Mouse (Mus musculus): Measurements from ENCODE around the gene Marveld2. TPM values are rescaled to one million over a fixed set of nuclear protein-coding genes. Genes with fewer than 3 reads are reported as not detected.

Gene Marveld2
- polyA plus RNA-seq, 1 experiment: 0.07 TPM

DNA sequence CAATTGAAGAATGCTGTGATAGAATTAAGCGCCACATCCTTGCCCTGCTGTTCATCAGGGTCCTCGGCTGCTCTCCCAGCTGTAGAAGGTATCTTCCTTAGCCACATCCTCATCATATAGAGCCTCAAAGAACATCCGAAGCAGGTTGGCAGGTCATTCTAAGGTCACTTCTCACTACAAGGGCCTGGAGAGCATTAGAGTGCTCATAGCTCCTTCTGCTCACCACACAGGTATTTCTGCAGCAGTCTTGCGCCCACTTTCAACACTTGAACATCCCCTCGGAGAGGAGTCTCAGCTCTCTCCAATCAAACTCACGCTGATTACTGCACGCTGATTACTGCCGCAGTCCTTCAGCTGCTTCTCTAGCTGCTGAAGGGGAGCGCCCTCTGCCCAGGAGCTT, 57.3 kb downstream of the Marveld2 start:
- H3K4me2 ChIP-seq (ENCODE audit: low read depth): no peak overlapping the region
- no peaks in the 10 kb centered on the region for H3K36me3 ChIP-seq (ENCODE audit: control insufficient read depth, insufficient read depth)
- no peak overlapping the region for H3ac ChIP-seq (ENCODE audit: control insufficient read depth, insufficient read length)
- TF ChIP-seq TCF12 (IDR thresholded peaks at IDR 0.05; ENCODE audit: insufficient read depth, poor library complexity, severe bottlenecking) (no peak), CEBPB (IDR thresholded peaks at IDR 0.05; ENCODE audit: insufficient read depth, poor library complexity, severe bottlenecking) (no peak), MYOD1 (IDR thresholded peaks at IDR 0.05; ENCODE audit: control insufficient read depth in 1 of 3, insufficient read length in 2 of 3, low read depth in 2 of 3) (no peak), MYOG (IDR thresholded peaks at IDR 0.05; ENCODE audit: control insufficient read depth in 1 of 3, insufficient read depth in 1 of 3, insufficient read length in 2 of 3, low read depth in 2 of 3) (no peak), E2F4 (IDR thresholded peaks at IDR 0.05; ENCODE audit: insufficient read depth) (no peak), POLR2A (IDR thresholded peaks at IDR 0.05; ENCODE audit: insufficient read length, low read depth) (no peak), SRF (IDR thresholded peaks at IDR 0.05; ENCODE audit: control insufficient read depth, insufficient read length, low read depth) (no peak), REST (IDR thresholded peaks at IDR 0.05; ENCODE audit: insufficient read depth, insufficient read length) (no peak), POLR2AphosphoS2 (IDR thresholded peaks at IDR 0.05; ENCODE audit: insufficient read length, low read depth) (no peak), TCF3 (IDR thresholded peaks at IDR 0.05; ENCODE audit: insufficient read length, low read depth) (no peak), USF1 (IDR thresholded peaks at IDR 0.05; ENCODE audit: low read depth) (no peak), MAX (IDR thresholded peaks at IDR 0.05; ENCODE audit: low read depth) (no peak)
- no peaks in the 10 kb centered on the region for H3K27me3 ChIP-seq (ENCODE audit: control insufficient read depth, insufficient read depth, insufficient read length)
- no peaks in the 10 kb centered on the region for H3K79me2 ChIP-seq (ENCODE audit: control insufficient read depth, insufficient read depth)
- H3K4me3 ChIP-seq: no peak overlapping the region

DNA sequence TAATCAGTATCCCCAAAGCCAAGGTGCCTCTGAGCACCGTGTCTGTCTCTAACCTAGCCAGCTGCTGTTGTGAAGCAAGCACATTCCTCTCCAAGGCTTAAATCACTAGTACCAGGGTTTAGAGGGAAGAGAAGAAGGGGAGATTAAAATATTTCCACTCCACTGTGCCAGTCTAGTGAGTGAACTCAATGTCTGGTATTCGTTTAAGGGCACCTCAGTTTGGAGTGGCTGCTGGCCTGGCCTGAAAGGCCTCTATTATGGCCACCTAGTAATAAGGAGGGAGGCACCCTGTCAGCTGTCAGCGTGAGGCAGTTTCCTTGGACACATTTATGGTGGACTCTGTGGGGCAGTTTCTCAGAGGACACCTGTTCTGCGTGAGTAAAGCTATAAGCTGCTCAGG, 59.8 kb downstream of the Marveld2 start:
- no peak for TF ChIP-seq SRF (IDR thresholded peaks at IDR 0.05; ENCODE audit: control insufficient read depth, insufficient read length, low read depth)
- TF ChIP-seq CEBPB (IDR thresholded peaks at IDR 0.05; ENCODE audit: insufficient read depth, poor library complexity, severe bottlenecking): no peak
- no peak for TF ChIP-seq USF1 (IDR thresholded peaks at IDR 0.05; ENCODE audit: low read depth)
- TF ChIP-seq E2F4 (IDR thresholded peaks at IDR 0.05; ENCODE audit: insufficient read depth): no peak
- no peak for TF ChIP-seq MYOD1 (IDR thresholded peaks at IDR 0.05; ENCODE audit: control insufficient read depth in 1 of 3, insufficient read length in 2 of 3, low read depth in 2 of 3)
- TF ChIP-seq MYOG (IDR thresholded peaks at IDR 0.05; ENCODE audit: control insufficient read depth in 1 of 3, insufficient read depth in 1 of 3, insufficient read length in 2 of 3, low read depth in 2 of 3): no peak
- TF ChIP-seq POLR2AphosphoS2 (IDR thresholded peaks at IDR 0.05; ENCODE audit: insufficient read length, low read depth): no peak
- no peak for TF ChIP-seq TCF12 (IDR thresholded peaks at IDR 0.05; ENCODE audit: insufficient read depth, poor library complexity, severe bottlenecking)
- TF ChIP-seq POLR2A (IDR thresholded peaks at IDR 0.05; ENCODE audit: insufficient read length, low read depth): no peak
- no peak for TF ChIP-seq REST (IDR thresholded peaks at IDR 0.05; ENCODE audit: insufficient read depth, insufficient read length)
- TF ChIP-seq TCF3 (IDR thresholded peaks at IDR 0.05; ENCODE audit: insufficient read length, low read depth): no peak
- no peak for TF ChIP-seq MAX (IDR thresholded peaks at IDR 0.05; ENCODE audit: low read depth)
- H3K27me3 ChIP-seq (ENCODE audit: control insufficient read depth, insufficient read depth, insufficient read length): peaks cover 13% of the 10 kb centered on the region
- no peaks in the 10 kb centered on the region for H3K36me3 ChIP-seq (ENCODE audit: control insufficient read depth, insufficient read depth)
- no peak overlapping the region for H3K4me3 ChIP-seq
- no peaks in the 10 kb centered on the region for H3K79me2 ChIP-seq (ENCODE audit: control insufficient read depth, insufficient read depth)
- H3K4me2 ChIP-seq (ENCODE audit: low read depth): no peak overlapping the region
- no peak overlapping the region for H3ac ChIP-seq (ENCODE audit: control insufficient read depth, insufficient read length)

DNA sequence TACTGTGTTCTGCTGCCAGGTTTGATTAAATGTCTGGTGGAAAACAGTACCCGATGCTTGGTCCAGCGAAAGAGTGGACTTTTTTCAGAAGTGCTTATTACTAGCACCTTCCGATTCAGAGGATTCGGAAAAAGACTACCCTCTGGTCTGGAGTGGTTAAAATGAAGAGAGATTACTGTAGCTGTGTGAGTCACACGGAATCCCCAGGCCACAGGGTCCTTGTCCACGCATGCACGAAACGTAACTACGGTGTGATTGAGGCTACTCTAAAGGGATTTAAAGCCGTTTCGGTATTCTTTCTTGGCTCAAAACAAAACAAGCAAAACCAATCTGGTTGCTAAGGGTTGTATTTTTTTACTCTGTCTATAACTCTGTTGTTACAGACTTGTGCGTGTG, 63.7 kb downstream of the Marveld2 start:
- TF ChIP-seq USF1 (IDR thresholded peaks at IDR 0.05; ENCODE audit: low read depth): no peak
- no peak for TF ChIP-seq MAX (IDR thresholded peaks at IDR 0.05; ENCODE audit: low read depth)
- no peak for TF ChIP-seq TCF12 (IDR thresholded peaks at IDR 0.05; ENCODE audit: insufficient read depth, poor library complexity, severe bottlenecking)
- no peak for TF ChIP-seq MYOD1 (IDR thresholded peaks at IDR 0.05; ENCODE audit: control insufficient read depth in 1 of 3, insufficient read length in 2 of 3, low read depth in 2 of 3)
- no peak for TF ChIP-seq TCF3 (IDR thresholded peaks at IDR 0.05; ENCODE audit: insufficient read length, low read depth)
- TF ChIP-seq POLR2AphosphoS2 (IDR thresholded peaks at IDR 0.05; ENCODE audit: insufficient read length, low read depth): no peak
- no peak for TF ChIP-seq SRF (IDR thresholded peaks at IDR 0.05; ENCODE audit: control insufficient read depth, insufficient read length, low read depth)
- no peak for TF ChIP-seq MYOG (IDR thresholded peaks at IDR 0.05; ENCODE audit: control insufficient read depth in 1 of 3, insufficient read depth in 1 of 3, insufficient read length in 2 of 3, low read depth in 2 of 3)
- TF ChIP-seq REST (IDR thresholded peaks at IDR 0.05; ENCODE audit: insufficient read depth, insufficient read length): no peak
- no peak for TF ChIP-seq POLR2A (IDR thresholded peaks at IDR 0.05; ENCODE audit: insufficient read length, low read depth)
- TF ChIP-seq E2F4 (IDR thresholded peaks at IDR 0.05; ENCODE audit: insufficient read depth): no peak
- no peak for TF ChIP-seq CEBPB (IDR thresholded peaks at IDR 0.05; ENCODE audit: insufficient read depth, poor library complexity, severe bottlenecking)
- peaks cover 23% of the 10 kb centered on the region for H3K27me3 ChIP-seq (ENCODE audit: control insufficient read depth, insufficient read depth, insufficient read length)
- H3K4me3 ChIP-seq: peak overlapping the region; percentile 20

DNA sequence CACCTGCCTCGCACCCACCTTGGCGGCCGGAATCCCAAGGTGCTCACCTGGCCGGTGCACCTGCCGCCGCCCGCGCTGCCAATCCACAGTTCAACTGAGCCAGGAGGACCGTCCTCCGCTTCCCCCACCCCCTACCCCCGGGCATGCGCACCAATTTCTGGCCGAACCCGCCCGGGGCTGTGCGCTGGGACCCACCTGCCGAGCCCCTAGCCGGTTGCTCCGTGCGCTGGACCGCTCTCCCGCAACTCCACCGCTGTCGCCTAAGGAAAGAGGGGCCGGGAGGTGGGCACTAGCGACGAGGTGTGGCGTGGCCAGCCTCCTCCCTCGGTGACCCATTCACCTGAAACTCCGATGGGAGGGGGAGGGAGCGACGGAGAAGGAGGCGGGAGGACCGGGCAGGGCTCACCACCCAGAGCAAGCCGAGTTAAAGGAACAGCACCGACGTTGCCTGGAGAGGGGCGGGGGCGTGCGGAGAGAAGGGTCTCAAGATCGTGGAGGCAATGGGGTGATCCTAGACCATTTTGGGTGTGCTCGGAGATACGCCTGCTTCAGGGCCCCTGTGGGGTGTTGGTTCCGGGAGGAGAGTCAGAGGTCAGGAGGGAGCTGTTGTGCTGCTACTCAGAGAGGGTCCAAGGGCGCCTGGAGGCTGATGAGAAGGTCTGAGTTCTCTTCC, 64.3 kb downstream of the Marveld2 start, which contains the start of gene Ocln:
Gene Ocln (minus strand): TSS at position 350 of the 673 bp plus-strand sequence.
- peak within 1 kb of the TSS; percentile 83 for H3K4me2 ChIP-seq (ENCODE audit: low read depth)
- peaks cover 23% of the 10 kb centered on the region for H3K27me3 ChIP-seq (ENCODE audit: control insufficient read depth, insufficient read depth, insufficient read length)
- peak within 1 kb of the TSS; percentile 30 for H3ac ChIP-seq (ENCODE audit: control insufficient read depth, insufficient read length)
- H3K36me3 ChIP-seq (ENCODE audit: control insufficient read depth, insufficient read depth): no peaks in the 10 kb centered on the region
- no peaks in the 10 kb centered on the region for H3K79me2 ChIP-seq (ENCODE audit: control insufficient read depth, insufficient read depth)
- TF ChIP-seq CEBPB (IDR thresholded peaks at IDR 0.05; ENCODE audit: insufficient read depth, poor library complexity, severe bottlenecking) (no peak), USF1 (IDR thresholded peaks at IDR 0.05; ENCODE audit: low read depth) (no peak), TCF12 (IDR thresholded peaks at IDR 0.05; ENCODE audit: insufficient read depth, poor library complexity, severe bottlenecking) (no peak)
- peak within 1 kb of the TSS; percentile 20 for H3K4me3 ChIP-seq

More for the DNA sequence above, 63.7 kb downstream of the Marveld2 start:
- H3K4me2 ChIP-seq (ENCODE audit: low read depth): peak overlapping the region; percentile 83
- no peaks in the 10 kb centered on the region for H3K36me3 ChIP-seq (ENCODE audit: control insufficient read depth, insufficient read depth)
- H3ac ChIP-seq (ENCODE audit: control insufficient read depth, insufficient read length): no peak overlapping the region
- H3K79me2 ChIP-seq (ENCODE audit: control insufficient read depth, insufficient read depth): no peaks in the 10 kb centered on the region

Measured in myocyte (in vitro differentiated cells).